Mouse (Mus musculus): ENCODE data around the gene Csnk1g2.

Gene Csnk1g2

GRCm38 (mm10) chr10:80622661-80623456 is at the start of gene Csnk1g2:
Csnk1g2 (plus strand) TSS chr10:80622838.
- peak; percentile 75 to 89 for DNase-seq (ENCODE audit: low spot score in 2 of 2)

DNA sequence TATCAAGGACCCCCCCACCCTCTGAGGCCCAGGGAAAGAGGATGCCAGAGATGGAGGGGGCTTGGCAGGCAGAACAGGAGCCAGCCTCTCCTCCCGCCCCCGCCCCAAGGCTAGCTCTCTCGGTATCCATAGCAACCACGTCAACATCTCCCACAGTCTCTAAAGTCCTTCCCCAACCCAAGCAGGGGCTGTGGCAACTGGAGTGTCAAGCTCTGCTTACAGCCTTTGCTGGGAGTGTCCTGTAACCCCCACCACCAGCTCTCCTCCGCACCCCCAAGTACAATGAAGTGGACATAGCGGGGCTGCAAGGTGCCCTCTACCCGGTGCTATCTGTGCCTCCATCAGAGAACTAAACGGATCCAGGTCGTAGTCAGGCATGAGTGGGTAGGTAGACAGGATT is 48.7 kb upstream of the Csnk1g2 start:
- no peak for DNase-seq (ENCODE audit: low spot score in 2 of 2)

DNA sequence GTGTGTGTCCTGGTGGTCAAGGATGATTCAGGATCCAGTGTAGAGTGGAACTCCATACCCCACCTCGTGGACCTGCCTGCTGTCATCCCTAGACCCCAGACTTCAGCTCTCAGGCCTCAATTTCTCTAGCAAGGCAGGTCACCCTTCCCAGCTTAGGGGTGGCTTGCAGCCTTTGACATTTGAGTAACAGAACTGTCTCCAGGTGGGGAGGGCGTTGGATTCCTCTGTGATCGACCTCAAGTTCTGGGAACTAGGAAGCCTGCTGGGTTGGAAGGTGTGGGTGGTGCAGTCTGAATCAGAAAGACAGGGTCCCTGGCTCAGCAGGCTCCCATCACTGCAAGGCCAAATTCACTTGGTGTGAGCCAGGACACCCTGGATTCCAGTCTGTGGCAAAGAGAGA is 47.7 kb upstream of the Csnk1g2 start:
- no peak for DNase-seq (ENCODE audit: low spot score in 2 of 2)

DNA sequence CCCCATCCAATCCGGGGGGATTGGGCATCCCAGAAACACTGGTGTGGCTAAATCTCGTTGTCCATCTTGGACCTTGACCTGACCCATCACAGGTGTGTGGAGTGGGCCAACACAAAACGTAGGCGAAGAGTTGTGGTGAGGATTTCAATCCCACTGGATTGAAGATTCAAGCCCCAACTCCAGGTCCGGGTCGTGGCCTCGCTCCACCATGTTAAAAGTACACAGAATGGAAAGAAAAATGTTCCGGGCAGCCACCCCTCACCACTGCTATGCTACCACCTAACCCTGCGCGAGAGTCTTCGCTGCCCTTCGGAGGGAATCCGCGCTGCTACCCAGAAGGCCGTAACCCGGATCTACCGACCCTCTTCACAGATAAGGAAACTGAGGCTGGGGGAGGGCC is 46.7 kb upstream of the Csnk1g2 start:
- DNase-seq (ENCODE audit: low spot score in 2 of 2): peak in 1 of 2 experiments; percentile 70

- DNase-seq (ENCODE audit: low spot score in 2 of 2): peak; percentile 79 to 90
These were observed 46.1 kb upstream of the Csnk1g2 start for GRCm38 (mm10) chr10:80576351-80577194.

DNA sequence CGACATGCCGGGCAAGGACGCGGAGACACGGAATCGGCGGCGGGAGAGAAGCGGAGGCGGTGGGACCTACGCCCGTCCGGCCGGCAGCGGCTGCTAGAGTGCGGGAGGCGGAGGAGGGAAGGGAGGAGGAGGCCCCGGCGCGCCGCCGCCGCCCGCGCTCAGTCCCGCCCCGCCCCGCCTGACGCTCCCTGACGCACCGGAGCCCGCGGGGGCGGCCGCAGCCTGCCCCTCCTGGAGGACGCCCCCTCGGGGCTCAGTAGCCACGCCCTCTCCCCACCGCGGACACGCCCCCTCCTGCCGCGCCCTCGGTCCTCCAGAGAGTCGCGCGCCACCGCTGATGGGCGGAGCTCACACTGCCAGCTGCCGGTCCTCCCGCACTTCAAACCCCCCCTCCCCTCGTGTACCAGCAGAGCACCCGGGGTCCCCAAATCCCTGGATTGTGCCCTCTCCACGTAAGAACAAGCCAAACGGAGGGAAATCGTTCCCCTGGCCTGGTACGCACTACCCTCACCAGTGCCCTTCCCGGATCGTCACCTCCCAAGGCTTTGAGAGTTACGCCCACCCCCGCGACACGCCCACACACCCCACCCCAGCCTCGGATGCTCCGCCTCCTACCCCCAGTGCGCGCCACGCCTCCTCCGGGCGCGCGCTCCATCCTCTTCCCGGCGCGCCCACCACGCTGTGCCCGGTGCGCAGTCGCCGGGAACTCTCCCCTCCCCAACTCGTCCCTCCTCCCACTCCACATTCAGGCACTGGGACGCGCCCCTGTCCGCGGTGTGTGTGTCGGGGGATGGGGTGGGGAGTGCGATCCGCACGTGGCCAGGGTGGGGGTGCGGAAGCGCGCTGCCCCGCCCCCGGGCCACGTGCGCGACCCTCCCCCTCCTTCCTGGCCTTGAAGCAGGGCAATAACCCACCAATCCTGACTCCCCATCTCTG is 45.2 kb upstream of the Csnk1g2 start, which contains the start of gene Klf16:
Klf16 (minus strand) TSS at position 127 of the 936 bp plus-strand sequence.
- peak; percentile 100 for DNase-seq (ENCODE audit: low spot score in 2 of 2)

- DNase-seq (ENCODE audit: low spot score in 2 of 2): peak; percentile 91 to 96
These were observed 44.4 kb upstream of the Csnk1g2 start for GRCm38 (mm10) chr10:80578131-80578750.

- peak; percentile 83 to 90 for DNase-seq (ENCODE audit: low spot score in 2 of 2)
These were observed 43.7 kb upstream of the Csnk1g2 start for GRCm38 (mm10) chr10:80578911-80579310.

DNA sequence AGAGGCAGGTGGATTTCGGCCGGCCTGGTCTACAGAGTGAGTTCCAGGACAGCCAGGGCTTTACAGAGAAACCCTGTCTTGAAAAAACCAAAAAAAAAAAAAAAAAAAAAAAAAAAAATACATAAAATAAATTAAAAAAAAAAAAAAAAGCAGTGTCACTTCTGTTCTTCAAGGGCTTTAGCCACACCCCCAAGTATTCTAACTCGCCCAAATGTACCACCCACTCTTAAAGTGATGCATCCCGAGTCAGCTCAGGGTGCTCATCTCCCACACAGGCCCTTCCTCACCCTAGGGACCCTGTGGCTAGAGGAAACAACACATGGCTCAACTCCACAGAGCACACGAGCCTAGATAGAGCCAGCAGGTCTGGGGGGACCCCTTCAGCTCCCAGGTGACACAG is 39.6 kb upstream of the Csnk1g2 start:
- no peak for DNase-seq (ENCODE audit: low spot score in 2 of 2)

DNA sequence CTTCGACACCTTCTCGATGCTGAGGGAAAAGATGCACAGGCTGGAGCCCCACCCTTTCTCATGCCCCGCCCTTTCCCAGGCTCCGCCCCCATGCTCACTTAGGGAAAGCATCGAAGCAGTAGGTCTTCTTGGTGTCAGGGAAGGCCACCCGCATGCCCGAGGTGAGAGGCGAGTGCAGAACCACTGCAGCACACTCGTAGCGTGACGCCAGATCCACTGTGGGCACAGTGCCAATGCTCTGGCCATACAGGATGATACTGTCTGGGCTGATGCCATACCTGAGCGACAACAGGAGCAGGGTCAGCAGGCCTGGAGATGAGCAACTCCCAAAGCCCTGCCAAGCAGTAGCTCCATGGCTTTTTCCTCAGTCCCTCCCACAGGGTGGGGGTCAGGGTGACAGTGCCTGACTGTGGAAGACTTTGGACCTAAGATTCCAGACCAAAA is 38.6 kb upstream of the Csnk1g2 start:
- DNase-seq (ENCODE audit: low spot score in 2 of 2): peak; percentile 52 to 71

- peak in 1 of 2 experiments; percentile 65 for DNase-seq (ENCODE audit: low spot score in 2 of 2)
These were observed 37.7 kb upstream of the Csnk1g2 start for GRCm38 (mm10) chr10:80584642-80585552.

GRCm38 (mm10) chr10:80585581-80585980 is 37.1 kb upstream of the Csnk1g2 start:
- peak in 1 of 2 experiments; percentile 61 for DNase-seq (ENCODE audit: low spot score in 2 of 2)

- DNase-seq (ENCODE audit: low spot score in 2 of 2): peak in 1 of 2 experiments; percentile 65
These were observed 36.0 kb upstream of the Csnk1g2 start for GRCm38 (mm10) chr10:80586407-80587304.

DNA sequence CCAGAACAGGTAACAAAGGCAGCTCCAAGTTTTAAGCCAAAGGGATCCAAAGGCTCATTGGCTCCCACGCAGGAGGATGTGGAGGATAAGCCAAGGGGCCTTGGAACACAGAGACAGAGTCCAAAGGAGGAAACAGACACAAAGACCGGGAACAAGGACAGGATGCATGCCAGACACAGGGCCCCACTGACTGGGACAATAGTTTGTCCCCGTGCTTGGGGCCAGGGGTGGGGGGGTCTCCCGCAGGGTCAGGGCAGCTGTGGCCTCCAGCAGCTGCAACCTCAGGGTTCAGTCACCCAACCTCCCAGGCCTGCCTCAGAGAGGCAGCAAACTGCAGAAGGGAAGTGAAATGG is 35.4 kb upstream of the Csnk1g2 start:
- no peak for DNase-seq (ENCODE audit: low spot score in 2 of 2)

GRCm38 (mm10) chr10:80589127-80589878 is 33.3 kb upstream of the Csnk1g2 start:
- DNase-seq (ENCODE audit: low spot score in 2 of 2): peak; percentile 60 to 82

GRCm38 (mm10) chr10:80589879-80590854 is 32.5 kb upstream of the Csnk1g2 start, which contains the start of gene Abhd17a:
Abhd17a (minus strand) TSS chr10:80590341.
- peak; percentile 97 for DNase-seq (ENCODE audit: low spot score in 2 of 2)

DNA sequence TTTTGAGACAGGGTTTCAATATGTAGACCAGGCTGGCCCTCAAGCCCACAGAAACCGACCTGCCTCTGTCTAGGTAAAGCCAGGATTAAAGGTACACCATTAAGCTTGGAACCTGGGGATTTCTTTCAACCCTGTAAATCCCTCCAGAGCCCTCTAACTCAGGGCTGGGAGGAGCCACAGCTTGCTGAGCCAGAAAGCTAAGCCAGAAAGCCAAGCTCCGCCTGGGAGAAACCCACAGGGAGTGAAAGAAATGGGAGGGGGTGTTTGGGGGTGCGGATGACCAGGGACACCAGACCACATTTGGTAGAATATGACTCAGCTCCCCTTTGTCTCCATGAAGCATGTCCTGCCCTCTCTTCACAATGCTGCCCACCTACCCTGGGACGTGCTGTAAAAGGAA is 26.3 kb upstream of the Csnk1g2 start:
- DNase-seq (ENCODE audit: low spot score in 2 of 2): no peak
